ENCODE assay signal across 8 mouse cellular contexts in genomic region chr5:130145961-130146360, GRCm38 (mm10). TPM values are rescaled to one million over a fixed set of nuclear protein-coding genes. Genes with fewer than 3 reads are reported as not detected.
DNase-seq lines count a peak whose midpoint lies in the region; ATAC-seq lines count a peak whose summit lies in the region.

No protein-coding gene starts in this region.

- no peaks in the 10 kb centered on the region for H3K27me3 ChIP-seq in lung, embryonic 16.5 days (ENCODE audit: control insufficient read depth, insufficient read depth, low read depth, low read length)

- H3K4me3 ChIP-seq in lung, embryonic 16.5 days (ENCODE audit: low read length) = peak overlapping the region; percentile 63

- H3K36me3 ChIP-seq in lung, embryonic 16.5 days (ENCODE audit: control insufficient read depth, insufficient read depth, low read length) = no peaks in the 10 kb centered on the region

- H3K27ac ChIP-seq in lung, embryonic 16.5 days (ENCODE audit: low read length) = no peak overlapping the region

- DNase-seq in adrenal gland, adult 2 months = peak; percentile 67
- no peak for DNase-seq in adrenal gland, postnatal 4 days (ENCODE audit: low spot score in 2 of 2)
- DNase-seq in lung, adult 18-20 months = no peak
- DNase-seq in left cerebral cortex, postnatal 36 days (ENCODE audit: low spot score in 2 of 2) = peak; percentile 25 to 43
- DNase-seq in right cerebral cortex, postnatal 14 days = peak; percentile 25
- no peak for DNase-seq in layer of hippocampus, adult 8-10 months (ENCODE audit: low spot score in 2 of 2)
- DNase-seq in layer of hippocampus, adult 18-20 months (ENCODE audit: low spot score in 2 of 2) = no peak

- H3K9me3 ChIP-seq in lung, embryonic 16.5 days (ENCODE audit: control insufficient read depth, low read length) = no peaks in the 10 kb centered on the region

- H3K9ac ChIP-seq in lung, embryonic 16.5 days (ENCODE audit: low read length) = no peak overlapping the region

- H3K4me1 ChIP-seq in lung, embryonic 16.5 days (replicated peaks; ENCODE audit: control insufficient read depth, insufficient read depth, low read length) = peaks cover 17% of the 10 kb centered on the region

- WGBS in lung, embryonic 16.5 days = 66% methylated on average over 8 of the region's 8 CpGs

- H3K4me2 ChIP-seq in lung, embryonic 16.5 days (ENCODE audit: low read depth, low read length) = peak overlapping the region; percentile 98

- no peak for ATAC-seq in lung, embryonic 16.5 days (ENCODE audit: low read depth)

- intact Hi-C loops in left cerebral cortex, postnatal 36 days (cut with DNase I) = no loop called here

RNA-seq across cellular contexts. Expression of gene Kctd7, which starts 1.3 kb away (rescaled TPM):
- 10 to 100 TPM; 10.3 to 14.5 TPM for total RNA-seq in adrenal gland, adult 2 months (2021)
- 33.2 and 36.3 TPM in 2 replicates for polyA plus RNA-seq in adrenal gland, adult 2 months (2012; rRNA removed)
- 1 to 10 TPM; 7.8 to 9.4 TPM for total RNA-seq in adrenal gland, postnatal 4 days (2021)
- polyA plus RNA-seq in lung, embryonic 16.5 days (2015; fragmentation: Nextera tagmentation; extraction: Ambion mirVana) = 5.5 and 6.1 TPM in 2 replicates
- total RNA-seq in left cerebral cortex, postnatal 36 days (2021) = 10 to 100 TPM in 1 of 2 experiments, 1 to 10 TPM in 1; 9.4 to 13.1 TPM
- 10 to 100 TPM; 11.4 to 18.4 (median 12.8) TPM for total RNA-seq in layer of hippocampus, adult 8-10 months (2022)
- 10 to 100 TPM; 12.1 to 16.5 TPM for total RNA-seq in layer of hippocampus, adult 18-20 months (2021)

RNA-seq across cellular contexts. Expression of gene Rabgef1, which starts 25.6 kb away (rescaled TPM):
- total RNA-seq in adrenal gland, adult 2 months (2021) = 10 to 100 TPM; 27.9 to 63.3 TPM
- 19.7 and 32.9 TPM in 2 replicates for polyA plus RNA-seq in adrenal gland, adult 2 months (2012; rRNA removed)
- total RNA-seq in adrenal gland, postnatal 4 days (2021) = 10 to 100 TPM; 36.5 to 43.2 TPM
- polyA plus RNA-seq in lung, embryonic 16.5 days (2015; fragmentation: Nextera tagmentation; extraction: Ambion mirVana) = 31.1 and 32.4 TPM in 2 replicates
- 10 to 100 TPM; 58.6 to 59.7 TPM for total RNA-seq in left cerebral cortex, postnatal 36 days (2021)
- total RNA-seq in layer of hippocampus, adult 8-10 months (2022) = 10 to 100 TPM; 48.9 to 51.9 (median 49.3) TPM
- total RNA-seq in layer of hippocampus, adult 18-20 months (2021) = 10 to 100 TPM; 53.2 TPM

Comparison
In these comparisons a context has a peak if more than half of its experiments do, and no peak if none do; other contexts are left out.
1. DNase-seq: peak in adrenal gland, adult 2 months (single experiment), left cerebral cortex, postnatal 36 days (2 of 2) and right cerebral cortex, postnatal 14 days (single experiment); none in adrenal gland, postnatal 4 days (0 of 2), lung, adult 18-20 months (0 of 2), layer of hippocampus, adult 8-10 months (0 of 2) and layer of hippocampus, adult 18-20 months (0 of 2).